Mouse (Mus musculus): Measurements from ENCODE around the gene Ppp1r1b. TPM values are rescaled to one million over a fixed set of nuclear protein-coding genes. Genes with fewer than 3 reads are reported as not detected.

The Ppp1r1b gene
- total RNA-seq, 2 experiments from 2014 or later: 1.8 to 3.0 TPM

DNA sequence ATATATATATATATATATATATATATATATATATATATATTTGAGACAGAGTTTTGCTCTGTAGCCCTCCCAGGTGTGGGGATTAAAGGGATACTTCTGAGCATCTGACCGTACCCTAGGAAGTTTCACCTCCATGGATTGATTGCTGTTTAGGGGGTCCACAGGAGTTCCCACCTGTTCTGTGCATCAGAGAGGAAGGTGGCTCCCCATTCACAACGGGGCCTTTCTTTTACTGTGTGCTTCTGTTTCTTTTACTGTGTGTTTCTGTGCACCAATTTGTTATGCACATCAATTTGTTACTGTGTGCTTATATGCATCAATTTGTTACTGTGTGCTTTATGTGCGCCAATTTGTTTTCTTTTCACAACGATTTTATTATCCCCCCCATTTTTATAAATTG, 7.0 kb upstream of the Ppp1r1b start:
- intact Hi-C loops (cut with DNase I): no loop called here
- DNase-seq: no peak

DNA sequence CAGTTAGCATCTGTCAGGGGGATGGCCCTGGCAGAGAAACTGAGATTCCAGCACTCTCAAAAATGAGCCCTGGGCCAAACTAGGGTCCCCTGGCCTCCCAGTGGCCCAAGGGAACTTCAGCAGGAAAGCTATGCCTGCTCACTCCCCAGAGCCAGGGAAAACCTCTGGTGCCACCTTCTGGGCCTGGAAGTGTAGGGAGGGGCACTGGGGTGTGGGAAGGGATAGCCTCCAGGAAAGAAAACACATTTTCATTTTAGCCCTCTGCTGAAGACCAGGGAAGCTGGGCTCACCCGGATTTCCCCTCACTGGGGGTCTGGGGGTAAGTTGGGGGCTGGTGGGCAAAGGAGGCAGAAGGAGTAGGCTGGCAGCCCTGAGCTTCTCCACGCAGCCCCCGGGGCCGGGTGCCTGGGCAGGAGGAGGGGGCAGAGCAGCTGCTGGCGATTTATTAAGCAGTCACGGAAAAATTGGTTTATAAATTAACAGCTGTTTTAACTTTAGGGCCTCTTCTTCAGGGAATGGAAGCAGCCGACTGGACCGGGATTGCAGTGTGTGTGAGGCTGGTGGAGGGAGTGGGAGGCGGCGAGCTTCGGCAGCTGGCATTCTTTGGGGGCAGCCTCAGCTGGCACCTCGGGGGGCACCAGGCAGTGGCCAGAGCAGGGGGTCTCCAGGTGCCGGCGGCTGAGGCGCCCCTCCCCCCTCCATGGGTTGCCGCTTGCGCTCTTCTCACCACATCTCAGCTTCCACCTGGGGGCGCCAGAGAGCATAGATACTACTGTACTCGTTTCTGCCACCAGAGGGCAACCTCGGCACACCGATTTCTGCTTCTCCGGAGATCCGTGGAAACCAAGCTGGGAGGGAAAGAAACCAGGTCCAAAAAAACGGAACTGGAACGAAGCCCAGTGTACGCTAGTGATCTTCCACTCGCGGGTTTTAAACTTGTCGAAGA, 5.9 kb upstream of the Ppp1r1b start:
- DNase-seq: peak; percentile 93 to 97
- intact Hi-C loops (cut with DNase I): loop anchor here (1.0 to 2.0 kb wide), 4 partner anchors 31 to 115 kb away; partner anchors contain the start of gene Mien1

GRCm38 (mm10) chr11:98345253-98345652, 3.0 kb upstream of the Ppp1r1b start:
- peak; percentile 80 to 87 for DNase-seq
- intact Hi-C loops (cut with DNase I): loop anchor here (1.0 kb wide), 1 partner anchor 80 kb away; no protein-coding TSS in a partner anchor

DNA sequence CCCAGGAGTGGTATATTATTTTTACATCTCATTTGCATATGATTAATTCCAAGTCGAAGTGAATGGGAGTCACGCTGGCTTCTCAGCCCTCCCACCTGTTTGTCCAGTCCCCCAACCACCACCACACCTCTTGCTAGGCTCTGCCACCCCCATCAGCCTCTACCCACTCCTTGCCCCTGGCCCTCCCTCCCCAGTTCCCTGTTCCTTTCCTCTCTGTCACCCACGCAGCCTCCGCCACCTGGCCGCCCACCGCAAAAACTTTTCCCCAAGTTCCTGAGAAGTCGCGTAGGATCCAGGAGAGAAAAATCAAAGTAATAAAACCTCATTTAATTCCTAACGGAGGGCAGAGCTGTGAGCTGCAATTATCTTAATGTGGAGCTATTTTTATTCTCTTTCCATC, 2.0 kb upstream of the Ppp1r1b start:
- no peak for DNase-seq
- intact Hi-C loops (cut with DNase I): no loop called here

GRCm38 (mm10) chr11:98347385-98348082, 670 bp upstream of the Ppp1r1b start:
- intact Hi-C loops (cut with DNase I): no loop called here
- no peak for DNase-seq

DNA sequence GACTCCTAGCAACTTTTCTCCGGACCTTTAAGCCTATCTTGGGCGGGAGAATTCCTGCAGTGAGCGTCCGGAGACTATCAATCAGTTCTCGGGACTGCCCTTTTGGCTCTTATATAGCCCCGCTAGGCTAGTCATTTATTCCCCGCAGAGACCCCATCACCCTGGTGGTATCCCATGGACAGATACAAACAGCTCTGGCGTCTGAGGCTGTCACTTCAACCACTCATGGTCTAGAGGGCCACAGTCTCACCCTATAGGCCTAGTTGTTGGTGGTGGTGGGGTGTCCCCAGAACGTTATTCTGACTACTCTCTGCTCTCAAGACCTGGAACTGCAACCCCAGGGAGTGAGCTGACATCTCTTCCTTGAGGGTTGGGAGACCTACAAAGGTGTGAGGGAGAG, 1.1 kb downstream of the Ppp1r1b start:
- intact Hi-C loops (cut with DNase I): no loop called here
- no peak for DNase-seq

DNA sequence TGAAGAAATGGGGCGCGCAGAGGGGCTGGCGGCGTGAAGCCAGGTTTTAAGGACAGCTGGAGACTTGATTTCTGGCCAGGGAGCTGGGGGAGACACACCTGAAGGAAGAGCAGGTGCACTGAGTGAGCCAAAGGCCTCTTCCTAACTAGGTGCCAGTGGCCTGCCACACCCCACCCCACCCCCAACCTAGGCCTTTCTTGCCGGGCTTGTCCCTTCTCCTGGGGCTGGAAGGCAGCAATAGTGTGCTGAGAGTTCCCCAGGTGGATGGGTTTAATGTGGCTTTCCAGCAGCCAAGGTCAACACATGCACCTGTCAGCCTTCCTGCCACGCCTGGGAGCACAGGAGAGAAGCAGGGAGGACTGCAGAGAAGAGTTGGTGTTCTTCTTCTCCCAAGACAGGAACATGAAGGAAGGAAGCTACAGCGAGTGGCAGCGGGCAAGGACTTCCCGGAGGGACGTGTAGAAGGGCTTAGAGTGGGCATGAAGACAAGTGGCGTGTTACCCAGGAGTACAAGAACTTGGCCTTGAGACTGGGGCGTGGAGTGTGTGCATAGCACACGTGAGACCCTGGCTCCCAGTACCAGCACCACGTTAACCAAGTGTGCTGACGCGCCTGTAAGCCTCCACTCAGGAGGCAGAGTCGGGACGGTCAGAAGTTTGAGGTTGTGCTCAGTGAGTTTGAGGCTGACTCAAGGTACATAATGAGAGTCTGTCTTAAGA, 4.2 kb downstream of the Ppp1r1b start:
- intact Hi-C loops (cut with DNase I): no loop called here
- DNase-seq: no peak

GRCm38 (mm10) chr11:98353651-98354211, 5.5 kb downstream of the Ppp1r1b start:
- intact Hi-C loops (cut with DNase I): no loop called here
- no peak for DNase-seq

DNA sequence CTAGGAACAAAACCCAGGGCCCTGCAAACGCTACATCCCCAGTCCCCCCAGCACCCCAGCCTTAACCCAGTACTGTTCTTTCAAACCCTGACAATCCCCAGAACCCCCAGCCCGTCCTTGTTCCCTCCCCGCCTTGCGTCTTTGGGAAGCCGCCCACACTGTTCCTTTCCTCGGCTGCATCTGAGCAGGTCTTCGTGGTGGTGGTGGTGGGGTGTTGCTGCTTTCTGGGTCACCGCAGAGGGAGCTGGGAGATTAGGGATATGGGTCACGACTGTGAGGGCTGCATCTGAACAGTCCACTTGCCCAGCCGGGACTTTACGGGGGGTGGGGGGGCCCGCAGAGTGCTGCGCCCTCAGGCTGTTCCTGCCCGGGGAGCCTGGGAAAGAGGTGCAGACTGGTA, 6.2 kb downstream of the Ppp1r1b start:
- no peak for DNase-seq
- intact Hi-C loops (cut with DNase I): no loop called here

- intact Hi-C loops (cut with DNase I): no loop called here
- peak; percentile 38 to 61 for DNase-seq
These were observed 7.6 kb downstream of the Ppp1r1b start for GRCm38 (mm10) chr11:98355732-98356299.

GRCm38 (mm10) chr11:98356625-98357394, 8.6 kb downstream of the Ppp1r1b start:
- no peak for DNase-seq
- intact Hi-C loops (cut with DNase I): no loop called here

DNA sequence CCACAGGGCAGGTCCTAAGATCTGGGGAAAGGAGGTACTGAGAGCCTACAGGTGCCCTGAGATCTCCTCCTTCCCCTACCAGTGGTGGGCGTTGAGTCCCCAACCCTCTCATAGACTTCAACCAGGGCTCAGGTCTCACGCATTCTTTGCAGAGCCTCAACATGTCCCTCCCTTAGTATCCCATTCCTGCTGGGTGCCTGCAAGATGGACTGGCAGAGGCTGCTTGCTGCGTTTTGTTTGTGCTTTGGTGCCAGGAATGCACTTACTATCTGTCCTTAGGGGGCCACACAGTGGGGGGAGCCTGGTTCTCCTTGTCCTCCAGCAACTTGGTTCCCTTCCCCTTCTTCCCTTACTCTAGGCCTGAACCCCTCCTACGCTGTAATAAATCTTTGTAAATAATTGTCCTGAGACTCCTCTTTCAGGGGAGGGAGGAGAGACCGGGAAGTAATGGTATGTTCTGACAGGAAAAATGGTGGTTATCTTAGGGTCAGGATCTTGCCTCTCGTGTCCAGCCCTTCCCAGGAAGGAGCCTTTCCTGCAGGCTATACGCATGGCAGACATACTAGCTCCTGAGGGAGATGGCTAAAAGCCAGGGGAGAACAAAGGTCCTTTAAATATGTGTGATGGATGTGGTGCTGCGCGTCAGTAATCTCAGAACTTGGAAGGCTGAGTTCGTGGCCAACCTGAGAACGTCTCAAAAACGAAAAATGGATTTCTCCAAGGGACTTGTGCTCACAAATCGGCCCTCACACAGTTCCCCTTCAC, 9.4 kb downstream of the Ppp1r1b start:
- no peak for DNase-seq
- intact Hi-C loops (cut with DNase I): no loop called here

- intact Hi-C loops (cut with DNase I): no loop called here
- peak; percentile 90 to 92 for DNase-seq
These were observed 10.2 kb downstream of the Ppp1r1b start, which contains the start of gene Stard3 for GRCm38 (mm10) chr11:98358161-98359083. TSS of gene Stard3 (plus strand) at chr11:98358368.

DNA sequence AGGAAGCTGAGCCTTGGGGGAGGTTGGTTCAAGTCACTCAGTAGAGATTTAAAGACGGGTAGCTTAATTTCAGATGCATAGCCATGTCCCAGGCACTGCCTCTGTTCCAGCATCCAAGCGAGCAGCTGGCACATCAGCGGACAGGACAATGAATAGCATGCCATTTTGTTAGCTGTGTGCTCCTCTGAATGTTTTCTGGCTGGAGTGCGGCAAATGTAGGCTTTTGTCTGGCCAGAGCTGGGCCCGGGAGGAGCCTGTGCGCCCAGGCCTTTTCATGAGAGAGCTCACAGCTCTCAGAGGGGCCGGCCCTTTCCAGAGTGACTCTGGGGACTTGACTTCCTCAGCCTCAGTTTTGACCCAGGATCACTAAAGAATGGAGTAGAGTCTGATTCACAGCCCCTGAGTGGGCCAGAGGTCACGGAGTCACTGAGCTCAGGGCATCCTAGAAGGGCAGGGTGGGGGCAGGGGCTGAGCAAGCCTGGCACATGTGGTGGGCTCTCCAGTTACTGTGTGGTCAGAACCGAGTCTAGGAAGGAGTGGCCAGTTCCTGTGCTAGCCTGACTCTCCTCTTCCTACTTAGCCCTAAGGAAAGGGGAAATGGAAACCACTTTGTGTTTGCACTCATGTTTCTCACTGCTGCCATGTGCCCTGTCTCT, 12.8 kb downstream of the Ppp1r1b start:
- intact Hi-C loops (cut with DNase I): no loop called here
- no peak for DNase-seq

GRCm38 (mm10) chr11:98363817-98364216, 15.6 kb downstream of the Ppp1r1b start:
- intact Hi-C loops (cut with DNase I): no loop called here
- DNase-seq: no peak

GRCm38 (mm10) chr11:98364410-98364809, 16.2 kb downstream of the Ppp1r1b start:
- intact Hi-C loops (cut with DNase I): no loop called here
- DNase-seq: no peak

GRCm38 (mm10) chr11:98366290-98366689, 18.1 kb downstream of the Ppp1r1b start:
- intact Hi-C loops (cut with DNase I): no loop called here

More at GRCm38 (mm10) chr11:98366290-98366689, 18.1 kb downstream of the Ppp1r1b start:
- no peak for DNase-seq
